Mouse (Mus musculus) midbrain, postnatal 0 days (tissue): ENCODE measurements around the gene Lrp1. TPM values are rescaled to one million over a fixed set of nuclear protein-coding genes. Genes with fewer than 3 reads are reported as not detected.
A peak's percentile ranks its signal among the peaks of the same experiment; 100 is the strongest.

Experiments used
- ATAC-seq: fragments of 200-750 bp; cut with Nextera tagmentation; 2 replicates; pipeline ENCODE4 v1.8.0; 2017; ENCODE audit warnings: moderate number of reproducible peaks, mild to moderate bottlenecking, moderate TSS enrichment, moderate library complexity; ENCODE audit not compliant: low FRiP score
- DNase-seq: peaks from one replicate; pipeline ENCODE4 v3.0.0-alpha.2; 2015; ENCODE audit warnings: low spot score
- H3K27ac ChIP-seq: fragments of 300-500 bp; sonication (generic); 2 replicates; pipeline ENCODE4 v1.5.1; 2014; ENCODE audit warnings: low read depth, mild to moderate bottlenecking, low read length, mixed read lengths
- H3K27me3 ChIP-seq: fragments of 300-500 bp; sonication (generic); 2 replicates; pipeline ENCODE4 v1.6.1; 2014; ENCODE audit warnings: low read length, control low read depth, mixed read lengths; ENCODE audit not compliant: insufficient read depth
- H3K36me3 ChIP-seq: fragments of 300-500 bp; sonication (generic); 2 replicates; pipeline ENCODE4 v1.6.1; 2014; ENCODE audit warnings: low read length, control low read depth, mixed read lengths; ENCODE audit not compliant: insufficient read depth
- H3K4me1 ChIP-seq: fragments of 300-500 bp; sonication (generic); 2 replicates; pipeline ENCODE4 v1.6.1; 2014; ENCODE audit warnings: mild to moderate bottlenecking, control low read depth, antibody characterized with exemption, low read length, mixed read lengths; ENCODE audit not compliant: insufficient read depth
- H3K4me2 ChIP-seq: fragments of 300-500 bp; sonication (generic); 2 replicates; pipeline ENCODE4 v1.6.1; 2014; ENCODE audit warnings: low read depth, mild to moderate bottlenecking, low read length, mixed read lengths; ENCODE audit not compliant: poor library complexity, severe bottlenecking
- H3K4me3 ChIP-seq: fragments of 300-500 bp; sonication (generic); 2 replicates; pipeline ENCODE4 v1.5.1; 2014; ENCODE audit warnings: low read depth, mild to moderate bottlenecking, low read length, moderate library complexity
- H3K9ac ChIP-seq: fragments of 300-500 bp; sonication (generic); replicated peaks from 2 replicates; pipeline ENCODE4 v1.6.1; 2014; ENCODE audit warnings: mild to moderate bottlenecking, low read length, moderate library complexity, mixed read lengths; ENCODE audit not compliant: poor library complexity, severe bottlenecking
- H3K9me3 ChIP-seq: fragments of 300-500 bp; sonication (generic); 2 replicates; pipeline ENCODE4 v1.6.1; 2016; ENCODE audit warnings: low read length, control low read depth
- CTCF ChIP-seq: IDR thresholded peaks from 2 replicates; pipeline ENCODE4 v1.5.1; 2016; ENCODE audit warnings: antibody characterized with exemption, mild to moderate bottlenecking
- WGBS: fragments of 180-500 bp; shearing (Covaris S2); extraction: QIAGEN DNeasy Blood & Tissue Kit; methylation state at CpG from one replicate; pipeline ENCODE4 v1.1.7; 2014; 5-methylcytosine and 5-hydroxymethylcytosine counted together
- polyA plus RNA-seq: library from polyadenylated mRNA; unstranded; fragments of >200 nt; fragmentation: Nextera tagmentation; extraction: Ambion mirVana; gene quantifications from 2 replicates; pipeline ENCODE4 v1.2.1, GENCODE M21; 2015
- total RNA-seq: library from RNA; depleted of rRNA; stranded (reverse); fragments of >200 nt; gene quantifications from 2 replicates; pipeline ENCODE4 v1.2.3, GENCODE M21; 2014

The Lrp1 gene
- total and polyA plus RNA-seq, 2 experiments from 2014 or later: 84.4 to 319 TPM

DNA sequence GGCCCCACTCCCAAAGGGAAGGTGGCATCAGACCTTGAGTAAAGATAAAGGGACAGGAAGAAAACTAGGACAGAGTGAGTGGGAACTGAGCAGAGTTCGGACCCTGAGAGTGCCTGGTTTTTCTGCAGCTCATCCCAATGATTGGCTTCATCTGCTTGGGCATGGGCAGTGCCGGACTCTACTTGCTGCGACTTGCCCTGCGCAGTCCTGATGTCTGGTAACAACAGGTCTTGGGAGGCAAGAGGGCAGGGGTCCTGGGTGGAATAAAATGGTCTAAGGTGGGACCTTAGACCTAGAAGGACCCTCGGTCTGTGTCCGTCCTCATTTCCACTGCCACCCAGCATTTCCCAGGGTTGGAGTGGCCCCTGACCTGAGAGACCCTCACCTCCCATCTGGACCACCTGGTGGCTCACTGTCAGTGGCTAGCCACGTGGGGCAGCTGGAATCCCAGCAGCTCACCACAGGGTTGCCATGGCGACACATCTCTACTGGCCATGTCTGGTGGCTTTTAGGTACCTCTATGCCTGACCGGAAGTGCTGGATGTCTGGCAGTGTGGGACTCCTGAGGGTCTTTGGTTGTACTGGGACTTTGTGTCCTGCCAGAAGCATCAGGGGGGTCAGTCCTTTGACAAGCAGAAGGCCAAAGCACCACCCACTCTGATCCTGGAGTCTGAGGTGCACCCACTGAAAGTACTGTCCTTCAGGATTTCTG lies 105.5 kb downstream of the Lrp1 start:
- TF ChIP-seq CTCF: no peak
- no peak for ATAC-seq
- H3K4me2 ChIP-seq: peak overlapping the region; percentile 9; the same call in 1 of the 2 replicates
- H3K4me1 ChIP-seq: peaks cover 27% of the 10 kb centered on the region
- 25% methylated on average over 9 of the region's 9 CpGs for WGBS
- H3K36me3 ChIP-seq: peaks cover 19% of the 10 kb centered on the region
- H3K9ac ChIP-seq: no peak overlapping the region
- no peak overlapping the region for H3K27ac ChIP-seq
- no peak for DNase-seq
- no peaks in the 10 kb centered on the region for H3K9me3 ChIP-seq
- H3K27me3 ChIP-seq: no peaks in the 10 kb centered on the region
- no peak overlapping the region for H3K4me3 ChIP-seq

- WGBS: 27% methylated on average over 6 of the region's 6 CpGs
- no peak within 1 kb of the TSS for H3K27ac ChIP-seq
- ATAC-seq: no peak
These were observed 106.2 kb downstream of the Lrp1 start, which contains the start of gene Ndufa4l2 for GRCm38 (mm10) chr10:127514764-127515163. Gene Ndufa4l2 (plus strand): TSS chr10:127514967.

DNA sequence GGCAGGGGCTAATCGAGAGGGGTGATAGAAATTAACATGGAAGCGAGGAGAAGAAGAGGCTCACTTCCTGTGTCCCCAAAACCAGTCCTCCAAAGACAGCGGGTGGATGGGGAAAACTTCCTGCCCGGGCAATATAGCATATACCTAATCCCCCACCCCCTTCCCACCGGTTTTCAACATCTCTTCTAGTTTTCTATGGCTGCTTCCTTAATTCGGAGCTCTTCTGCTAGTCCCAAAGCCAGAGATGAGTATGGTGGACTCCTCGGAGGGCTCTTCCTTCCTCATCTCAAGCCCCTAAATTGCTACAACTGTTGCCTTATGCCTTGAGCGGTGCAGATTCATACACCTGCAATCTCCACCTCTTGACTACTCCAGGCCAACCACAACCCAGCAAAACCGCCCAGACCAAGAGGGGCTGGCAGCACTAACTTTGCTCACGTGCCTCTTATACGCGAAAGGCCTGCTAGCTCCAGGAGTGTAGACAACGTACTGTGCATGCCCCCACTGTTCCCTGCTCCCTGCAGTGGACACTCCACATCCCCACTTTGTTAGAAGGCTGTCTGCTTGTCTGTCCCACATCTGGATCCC lies 106.7 kb downstream of the Lrp1 start:
- WGBS: 20% methylated on average over 13 of the region's 13 CpGs
- Histone ChIP-seq H3K27me3 (no peaks in the 10 kb centered on the region), H3K9me3 (no peaks in the 10 kb centered on the region), H3K4me1 (peaks cover 36% of the 10 kb centered on the region), H3K4me2 (peak overlapping the region; percentile 82; the same call in 1 of the 2 replicates), H3K36me3 (peaks cover 11% of the 10 kb centered on the region), H3K27ac (no peak overlapping the region), H3K9ac (0 out of 2 replicates have a peak overlapping the region, but pooled peaks have one; percentile 14), H3K4me3 (0 out of 2 replicates have a peak overlapping the region, but pooled peaks have one; percentile 5)
- no peak for DNase-seq
- no peak for TF ChIP-seq CTCF
- ATAC-seq: no peak

More at GRCm38 (mm10) chr10:127514764-127515163, 106.2 kb downstream of the Lrp1 start, which contains the start of gene Ndufa4l2:
- TF ChIP-seq CTCF: no peak
- H3K4me1 ChIP-seq: peaks cover 33% of the 10 kb centered on the region
- H3K27me3 ChIP-seq: no peaks in the 10 kb centered on the region
- no peak for DNase-seq
- 0 out of 2 replicates have a peak within 1 kb of the TSS, but pooled peaks have one; percentile 5 for H3K4me3 ChIP-seq
- H3K9ac ChIP-seq: 0 out of 2 replicates have a peak within 1 kb of the TSS, but pooled peaks have one; percentile 14
- peak within 1 kb of the TSS; percentile 82 for H3K4me2 ChIP-seq
- peaks cover 15% of the 10 kb centered on the region for H3K36me3 ChIP-seq
- H3K9me3 ChIP-seq: no peaks in the 10 kb centered on the region

DNA sequence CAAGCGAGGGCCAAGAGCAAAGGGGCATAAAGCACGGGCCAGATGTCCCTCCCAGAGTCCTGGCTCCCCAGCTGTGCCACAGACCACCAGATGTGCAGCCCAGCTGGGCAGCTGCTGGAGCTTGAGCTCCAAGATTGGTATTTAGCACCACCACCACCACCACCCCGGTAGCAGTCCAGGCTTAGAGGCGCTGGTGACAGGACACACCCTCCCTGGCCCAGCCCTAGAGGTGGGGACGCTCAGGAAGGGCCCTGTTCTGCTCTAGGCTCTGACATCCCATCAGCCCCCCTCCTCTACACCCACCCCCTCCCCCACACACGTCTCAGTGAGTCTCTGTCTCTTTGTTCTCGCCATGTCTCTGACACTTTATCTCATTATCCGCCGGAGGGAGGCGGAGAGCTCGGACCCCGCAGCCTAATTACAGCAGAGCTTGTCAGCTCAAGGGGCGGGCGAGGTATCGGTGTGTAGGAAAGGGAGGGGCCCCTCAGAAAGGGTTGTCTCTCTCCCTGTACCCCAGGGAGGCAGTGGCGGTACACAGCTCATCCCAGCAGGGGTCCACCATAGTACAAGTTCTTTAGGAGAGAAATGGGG lies 107.4 kb downstream of the Lrp1 start:
- H3K27me3 ChIP-seq: no peaks in the 10 kb centered on the region
- H3K9me3 ChIP-seq: no peaks in the 10 kb centered on the region
- 0 out of 2 replicates have a peak overlapping the region, but pooled peaks have one; percentile 14 for H3K9ac ChIP-seq
- no peak for DNase-seq
- under 1% methylated on average over 16 of the region's 16 CpGs for WGBS
- peak overlapping the region; percentile 96 for H3K27ac ChIP-seq
- H3K4me2 ChIP-seq: peak overlapping the region; percentile 82
- no peak for ATAC-seq
- no peak; the same call in 1 of the 2 replicates for TF ChIP-seq CTCF
- peaks cover 36% of the 10 kb centered on the region for H3K4me1 ChIP-seq
- peaks cover 10% of the 10 kb centered on the region for H3K36me3 ChIP-seq
- H3K4me3 ChIP-seq: 0 out of 2 replicates have a peak overlapping the region, but pooled peaks have one; percentile 5

- Histone ChIP-seq H3K9me3 (no peaks in the 10 kb centered on the region), H3K27ac (peak overlapping the region; percentile 96), H3K9ac (0 out of 2 replicates have a peak overlapping the region, but pooled peaks have one; percentile 75), H3K36me3 (peaks cover 2% of the 10 kb centered on the region; the same call in 1 of the 2 replicates), H3K4me3 (peak overlapping the region; percentile 8; the same call in 1 of the 2 replicates), H3K4me1 (peaks cover 36% of the 10 kb centered on the region), H3K27me3 (no peaks in the 10 kb centered on the region), H3K4me2 (peak overlapping the region; percentile 82)
- ATAC-seq: peak; percentile 29; the same call in 1 of the 2 replicates
- peak; percentile 92 for DNase-seq
- 0% methylated on average over 27 of the region's 27 CpGs for WGBS
- TF ChIP-seq CTCF: peak; percentile 100
These were observed 108.1 kb downstream of the Lrp1 start for GRCm38 (mm10) chr10:127512813-127513212.
